Mouse (Mus musculus): Measurements from ENCODE around the gene Isg15. TPM values are rescaled to one million over a fixed set of nuclear protein-coding genes. Genes with fewer than 3 reads are reported as not detected.
A peak's percentile ranks its signal among the peaks of the same experiment; 100 is the strongest.

The Isg15 gene
- 2.7 and 8.7 TPM in 2 replicates for polyA plus RNA-seq (2015; fragmentation: Nextera tagmentation; extraction: Ambion mirVana)

DNA sequence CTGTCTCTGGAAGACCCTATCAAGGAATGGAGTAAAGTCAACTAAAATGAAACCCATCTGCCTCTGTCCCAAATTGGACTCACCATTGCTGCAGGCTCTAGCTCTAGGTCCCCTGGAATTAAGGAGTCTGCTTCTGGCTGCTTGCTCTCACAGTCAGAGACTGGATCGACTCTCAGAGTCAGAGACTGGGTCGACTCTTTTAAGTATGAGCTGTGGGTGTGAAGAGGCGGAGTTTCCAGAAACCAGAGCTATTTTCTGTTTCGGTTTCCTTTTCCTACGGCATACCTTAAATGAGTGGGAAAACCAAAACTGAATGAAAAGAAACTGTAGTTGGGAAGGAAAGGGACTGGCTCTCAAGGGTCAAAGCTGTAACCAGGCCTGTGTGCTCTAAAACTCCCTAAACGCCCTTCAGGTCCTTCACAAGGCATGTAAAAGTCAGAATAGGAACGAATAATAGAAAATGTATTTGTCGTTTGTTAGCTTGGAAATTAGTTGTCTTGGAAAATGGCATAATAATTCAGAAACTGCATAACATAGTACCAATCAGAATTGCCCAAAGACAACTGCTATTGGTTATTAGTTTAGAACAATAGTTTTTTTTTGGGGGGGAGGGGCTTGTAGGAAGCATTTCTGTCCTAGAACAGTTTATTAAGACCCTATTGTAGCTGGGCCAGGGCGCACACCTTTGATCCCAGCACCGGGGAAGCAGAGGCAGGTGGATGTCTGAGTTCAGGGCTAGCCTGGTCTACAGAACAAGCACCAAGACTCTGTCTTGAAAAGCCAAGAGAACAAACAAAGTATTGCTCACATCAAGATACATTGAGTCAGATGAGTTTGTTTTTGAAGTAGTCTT is at the start of gene Isg15:
Gene Isg15, minus strand, starts transcription at position 196 of the 853 bp plus-strand sequence.
- H3K4me1 ChIP-seq (replicated peaks): peaks cover 25% of the 10 kb centered on the region
- WGBS: 53% methylated on average over 10 of the region's 10 CpGs
- H3K36me3 ChIP-seq: no peaks in the 10 kb centered on the region
- no peak within 1 kb of the TSS for H3K9ac ChIP-seq
- peak within 1 kb of the TSS; percentile 19; the same call in 1 of the 2 replicates for H3K4me2 ChIP-seq
- ATAC-seq (replicated peaks; ENCODE audit: insufficient number of reproducible peaks, insufficient read depth, low FRiP score, low read depth): no peak
- peak within 1 kb of the TSS; percentile 15; the same call in 1 of the 2 replicates for H3K27ac ChIP-seq
- H3K4me3 ChIP-seq: 0 out of 2 replicates have a peak within 1 kb of the TSS, but pooled peaks have one; percentile 1
- no peaks in the 10 kb centered on the region for H3K9me3 ChIP-seq (replicated peaks)
- no peaks in the 10 kb centered on the region for H3K27me3 ChIP-seq

DNA sequence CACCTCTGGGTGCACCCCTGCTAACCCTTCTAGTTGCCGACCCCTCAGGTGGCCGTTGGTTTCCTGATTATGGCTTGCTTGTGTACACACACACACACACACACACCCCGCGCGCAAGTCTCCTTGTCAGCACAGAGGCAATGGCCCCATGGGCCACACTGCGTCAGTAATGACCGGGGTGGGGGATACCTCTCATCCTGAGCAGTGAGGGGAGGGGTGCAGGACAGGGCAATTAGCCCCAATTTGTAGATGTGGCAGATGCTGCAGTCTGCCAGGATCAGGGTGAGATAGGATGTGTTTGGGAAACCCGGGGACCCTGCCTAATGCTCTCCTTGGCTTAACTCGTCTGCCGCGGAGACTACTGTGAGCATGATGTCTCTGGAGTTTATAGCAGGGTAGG is 48.9 kb upstream of the Isg15 start:
- no peak for ATAC-seq (replicated peaks; ENCODE audit: insufficient number of reproducible peaks, insufficient read depth, low FRiP score, low read depth)

DNA sequence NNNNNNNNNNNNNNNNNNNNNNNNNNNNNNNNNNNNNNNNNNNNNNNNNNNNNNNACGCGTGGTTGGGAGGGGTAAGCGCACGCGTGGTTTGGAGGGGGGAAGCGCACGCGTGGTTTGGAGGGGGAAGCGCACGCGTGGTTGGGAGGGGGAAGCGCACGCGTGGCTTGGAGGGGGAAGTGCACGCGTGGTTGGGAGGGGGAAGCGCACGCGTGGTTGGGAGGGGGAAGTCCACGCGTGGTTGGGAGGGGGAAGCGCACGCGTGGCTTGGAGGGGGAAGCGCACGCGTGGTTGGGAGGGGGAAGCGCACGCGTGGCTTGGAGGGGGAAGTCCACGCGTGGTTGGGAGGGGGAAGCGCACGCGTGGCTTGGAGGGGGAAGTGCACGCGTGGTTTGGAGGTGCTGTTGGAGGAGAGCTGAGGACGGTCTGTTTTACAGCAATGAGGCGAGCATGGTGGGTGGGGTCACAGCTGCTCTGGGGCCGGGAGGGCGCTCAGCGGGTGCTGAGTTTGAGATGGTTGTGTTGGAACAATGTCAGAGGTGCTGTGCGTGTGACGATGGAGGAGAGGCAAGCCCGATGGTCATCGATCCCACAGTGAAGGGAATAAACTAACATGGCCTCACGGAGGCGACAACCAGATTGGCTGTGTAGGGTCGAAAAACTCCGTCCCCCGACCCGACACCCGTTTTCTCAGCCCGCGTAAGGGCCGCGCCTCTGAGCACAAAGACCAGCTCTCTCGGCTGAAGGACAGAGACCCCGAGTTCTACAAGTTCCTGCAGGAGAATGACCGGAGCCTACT is 36.2 kb upstream of the Isg15 start:
- no peaks in the 10 kb centered on the region for H3K27me3 ChIP-seq
- H3K9ac ChIP-seq: no peak overlapping the region
- ATAC-seq (replicated peaks; ENCODE audit: insufficient number of reproducible peaks, insufficient read depth, low FRiP score, low read depth): no peak
- WGBS: 27% methylated on average over 58 of the region's 60 CpGs
- H3K9me3 ChIP-seq (replicated peaks): no peaks in the 10 kb centered on the region
- peaks cover 20% of the 10 kb centered on the region for H3K4me1 ChIP-seq (replicated peaks)
- 0 out of 2 replicates have a peak overlapping the region, but pooled peaks have one; percentile 92 for H3K27ac ChIP-seq
- peaks cover 54% of the 10 kb centered on the region for H3K36me3 ChIP-seq
- peak overlapping the region; percentile 94 for H3K4me3 ChIP-seq
- H3K4me2 ChIP-seq: peak overlapping the region; percentile 98

More for the DNA sequence above, 48.9 kb upstream of the Isg15 start:
- Histone ChIP-seq H3K4me2 (no peak overlapping the region), H3K36me3 (peaks cover 38% of the 10 kb centered on the region), H3K27me3 (peaks cover 24% of the 10 kb centered on the region), H3K9ac (no peak overlapping the region), H3K4me1 (replicated peaks) (peaks cover 4% of the 10 kb centered on the region), H3K4me3 (no peak overlapping the region), H3K9me3 (replicated peaks) (no peaks in the 10 kb centered on the region), H3K27ac (no peak overlapping the region)
- whole genome bisulfite sequencing: 50% methylated on average over 11 of the region's 11 CpGs

DNA sequence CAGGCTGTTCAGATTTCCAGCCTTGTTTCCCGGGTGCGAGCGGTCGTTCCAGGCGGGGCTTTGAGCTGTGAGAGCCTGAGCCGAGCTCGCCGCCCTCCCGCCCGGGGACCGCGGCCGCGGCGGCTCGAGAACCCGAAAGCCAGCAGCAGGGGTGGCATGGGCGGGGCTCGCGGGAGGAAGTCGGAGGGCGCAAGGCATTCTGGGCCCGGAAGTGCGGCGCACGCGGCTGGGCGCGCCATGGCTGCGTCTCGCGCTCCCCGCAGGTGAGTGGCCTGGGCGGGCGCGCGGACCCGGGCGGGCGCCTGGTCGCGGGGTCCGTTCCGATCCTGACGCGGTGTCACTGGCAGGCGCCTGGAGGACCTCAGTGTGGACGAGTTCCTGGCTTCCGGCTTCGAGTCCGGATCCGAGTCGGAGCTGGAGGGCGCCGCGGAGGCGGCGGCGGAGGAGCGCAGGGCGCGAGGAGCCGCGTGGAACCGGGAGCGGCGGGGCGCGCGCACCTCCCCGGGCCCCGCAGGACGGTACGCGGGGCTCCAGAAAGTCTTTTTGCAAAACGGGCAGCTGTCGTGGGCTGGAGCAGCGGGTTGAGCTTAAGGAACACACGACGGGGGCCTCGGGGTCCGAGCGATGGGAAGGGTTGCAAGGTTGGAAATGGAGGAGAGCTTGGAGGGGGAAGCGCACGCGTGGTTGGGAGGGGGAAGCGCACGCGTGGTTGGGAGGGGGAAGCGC is 35.4 kb upstream of the Isg15 start, which contains the start of gene Noc2l:
Gene Noc2l, plus strand, starts transcription at position 203 of the 726 bp plus-strand sequence.
- ATAC-seq (replicated peaks; ENCODE audit: insufficient number of reproducible peaks, insufficient read depth, low FRiP score, low read depth): peak; percentile 86
- WGBS: under 1% methylated on average over 73 of the region's 90 CpGs

DNA sequence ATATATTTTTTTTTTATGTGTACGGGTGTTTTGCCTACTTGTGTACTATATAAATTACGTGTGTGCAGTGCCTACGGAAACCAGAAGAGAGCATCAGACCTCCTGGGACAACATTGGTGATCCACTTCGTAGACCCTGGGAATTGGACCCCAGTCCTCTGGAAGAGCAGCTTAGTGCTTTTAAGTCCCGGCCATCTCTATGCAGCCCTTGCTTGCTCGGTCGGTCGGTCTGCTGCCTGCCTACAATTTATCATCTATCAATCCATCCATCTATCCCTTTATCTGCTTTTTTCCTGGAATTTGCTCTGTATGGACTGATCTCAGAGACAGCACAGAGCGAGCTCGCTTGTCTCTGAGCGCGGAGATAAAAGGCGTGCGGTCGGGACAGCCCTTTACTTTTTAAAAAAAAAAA is 34.7 kb upstream of the Isg15 start:
- ATAC-seq (replicated peaks; ENCODE audit: insufficient number of reproducible peaks, insufficient read depth, low FRiP score, low read depth): no peak
- H3K9ac ChIP-seq: peak overlapping the region; percentile 43; the same call in 1 of the 2 replicates
- peak overlapping the region; percentile 94 for H3K4me3 ChIP-seq
- H3K36me3 ChIP-seq: peaks cover 55% of the 10 kb centered on the region
- H3K27me3 ChIP-seq: no peaks in the 10 kb centered on the region
- H3K9me3 ChIP-seq (replicated peaks): no peaks in the 10 kb centered on the region
- H3K4me1 ChIP-seq (replicated peaks): peaks cover 20% of the 10 kb centered on the region
- peak overlapping the region; percentile 92 for H3K27ac ChIP-seq
- H3K4me2 ChIP-seq: peak overlapping the region; percentile 98
- WGBS: under 1% methylated on average over 15 of the region's 15 CpGs

More for the DNA sequence above, 35.4 kb upstream of the Isg15 start, which contains the start of gene Noc2l:
- Histone ChIP-seq H3K4me2 (peak within 1 kb of the TSS; percentile 98), H3K4me3 (peak within 1 kb of the TSS; percentile 94), H3K4me1 (replicated peaks) (peaks cover 20% of the 10 kb centered on the region), H3K36me3 (peaks cover 54% of the 10 kb centered on the region), H3K9ac (peak within 1 kb of the TSS; percentile 77), H3K9me3 (replicated peaks) (no peaks in the 10 kb centered on the region), H3K27ac (peak within 1 kb of the TSS; percentile 92), H3K27me3 (no peaks in the 10 kb centered on the region)

DNA sequence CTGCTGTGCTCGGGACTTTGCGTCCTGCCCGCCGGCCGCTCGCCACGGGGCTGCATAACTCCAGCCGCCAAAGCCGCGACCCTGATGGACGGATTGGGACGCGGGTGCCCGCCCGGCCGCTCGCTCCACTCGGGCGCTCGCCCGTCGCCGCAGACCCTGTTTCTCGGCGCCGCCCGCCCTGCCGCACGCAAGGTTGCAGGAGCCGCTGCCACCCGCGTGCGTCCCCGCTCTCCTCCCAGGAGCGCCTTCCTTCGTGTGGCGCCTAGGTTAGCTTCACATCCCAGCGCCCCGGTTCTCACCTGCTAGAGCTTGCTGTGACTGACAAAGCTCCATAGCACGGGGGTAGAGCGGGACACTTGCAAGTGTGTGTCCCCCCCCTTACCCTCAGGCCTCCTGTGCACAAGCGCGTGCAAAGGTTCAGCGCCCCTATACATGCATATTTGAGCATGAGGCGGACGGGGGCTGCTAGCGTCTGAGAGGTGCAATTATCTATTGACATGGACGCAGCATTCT is 34.1 kb upstream of the Isg15 start, which contains the start of gene Plekhn1:
Gene Plekhn1, minus strand, starts transcription at position 157 of the 513 bp plus-strand sequence.
- Histone ChIP-seq H3K4me3 (peak within 1 kb of the TSS; percentile 94), H3K36me3 (peaks cover 55% of the 10 kb centered on the region), H3K9ac (peak within 1 kb of the TSS; percentile 73), H3K27ac (peak within 1 kb of the TSS; percentile 92), H3K4me1 (replicated peaks) (peaks cover 20% of the 10 kb centered on the region), H3K9me3 (replicated peaks) (no peaks in the 10 kb centered on the region), H3K4me2 (peak within 1 kb of the TSS; percentile 98), H3K27me3 (no peaks in the 10 kb centered on the region)
- ATAC-seq (replicated peaks; ENCODE audit: insufficient number of reproducible peaks, insufficient read depth, low FRiP score, low read depth): peak; percentile 49
- WGBS: under 1% methylated on average over 42 of the region's 48 CpGs

DNA sequence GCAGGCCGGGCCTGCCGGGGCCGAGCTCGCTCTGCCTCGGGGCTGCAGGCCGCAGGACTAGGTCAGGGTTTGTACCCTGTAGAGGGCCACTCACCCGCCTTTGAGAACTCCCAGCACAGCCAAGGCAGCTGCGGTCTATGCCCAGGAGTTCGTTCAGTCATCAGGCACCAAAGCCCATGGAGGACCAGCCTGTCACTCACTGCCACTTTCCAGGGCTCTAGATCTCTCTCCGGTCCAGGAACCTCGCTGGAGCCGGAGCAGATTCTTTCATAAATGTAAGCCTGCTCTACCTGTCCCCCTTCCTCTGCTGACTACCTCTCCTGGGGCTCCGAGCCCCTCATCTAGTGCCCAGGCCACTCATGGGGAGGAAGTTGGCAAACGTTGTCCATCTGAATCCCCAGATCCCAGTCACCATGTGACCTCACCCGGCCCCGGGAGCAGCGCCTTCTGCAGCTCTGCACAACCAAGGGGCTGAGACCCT is 33.4 kb upstream of the Isg15 start:
- H3K9me3 ChIP-seq (replicated peaks): no peaks in the 10 kb centered on the region
- H3K27me3 ChIP-seq: no peaks in the 10 kb centered on the region
- 6% methylated on average over 17 of the region's 17 CpGs for WGBS
- peaks cover 55% of the 10 kb centered on the region for H3K36me3 ChIP-seq
- peak overlapping the region; percentile 65 for H3K4me3 ChIP-seq
- H3K4me2 ChIP-seq: peak overlapping the region; percentile 98
- H3K27ac ChIP-seq: peak overlapping the region; percentile 80
- ATAC-seq (replicated peaks; ENCODE audit: insufficient number of reproducible peaks, insufficient read depth, low FRiP score, low read depth): no peak
- H3K9ac ChIP-seq: peak overlapping the region; percentile 73
- peaks cover 20% of the 10 kb centered on the region for H3K4me1 ChIP-seq (replicated peaks)

DNA sequence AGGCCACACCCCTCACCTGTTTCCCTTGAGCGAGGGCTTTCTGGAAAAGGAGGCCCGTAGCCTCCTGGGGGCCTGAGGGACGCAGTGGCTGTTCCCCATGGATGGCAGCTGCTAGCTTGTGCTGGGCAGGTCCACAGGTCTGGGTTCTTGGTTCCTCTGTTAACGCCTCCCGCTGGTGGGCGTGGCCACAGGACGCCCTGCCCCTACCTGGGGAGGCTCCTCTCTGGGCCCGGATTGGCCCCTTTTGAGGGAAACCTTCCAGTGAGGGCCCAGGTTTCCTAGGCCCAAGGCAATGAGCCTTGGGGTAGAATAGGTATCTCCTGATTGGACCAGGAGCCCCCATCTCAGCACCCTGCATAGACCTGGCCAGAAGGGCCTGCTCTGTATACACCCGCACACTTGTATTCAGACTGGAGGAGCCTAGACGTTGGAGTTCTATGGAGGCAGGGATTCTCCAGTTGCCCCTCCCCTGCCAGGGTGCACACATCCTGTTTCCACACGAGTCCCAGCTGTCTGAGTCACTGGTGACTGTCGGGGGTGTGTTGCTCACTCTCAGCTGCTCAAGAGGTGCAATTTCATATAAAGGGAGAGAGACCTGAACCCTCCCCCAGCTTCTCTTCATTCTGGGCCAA is 27.9 kb upstream of the Isg15 start:
- peaks cover 44% of the 10 kb centered on the region for H3K36me3 ChIP-seq
- peaks cover 13% of the 10 kb centered on the region for H3K4me1 ChIP-seq (replicated peaks)
- 0 out of 2 replicates have a peak, but pooled peaks have one; percentile 20 for ATAC-seq (replicated peaks; ENCODE audit: insufficient number of reproducible peaks, insufficient read depth, low FRiP score, low read depth)
- H3K4me3 ChIP-seq: peak overlapping the region; percentile 13; the same call in 1 of the 2 replicates
- H3K4me2 ChIP-seq: peak overlapping the region; percentile 40
- no peaks in the 10 kb centered on the region for H3K9me3 ChIP-seq (replicated peaks)
- H3K27me3 ChIP-seq: no peaks in the 10 kb centered on the region
- peak overlapping the region; percentile 41; the same call in 1 of the 2 replicates for H3K9ac ChIP-seq
- H3K27ac ChIP-seq: no peak overlapping the region
- 24% methylated on average over 12 of the region's 12 CpGs for WGBS

DNA sequence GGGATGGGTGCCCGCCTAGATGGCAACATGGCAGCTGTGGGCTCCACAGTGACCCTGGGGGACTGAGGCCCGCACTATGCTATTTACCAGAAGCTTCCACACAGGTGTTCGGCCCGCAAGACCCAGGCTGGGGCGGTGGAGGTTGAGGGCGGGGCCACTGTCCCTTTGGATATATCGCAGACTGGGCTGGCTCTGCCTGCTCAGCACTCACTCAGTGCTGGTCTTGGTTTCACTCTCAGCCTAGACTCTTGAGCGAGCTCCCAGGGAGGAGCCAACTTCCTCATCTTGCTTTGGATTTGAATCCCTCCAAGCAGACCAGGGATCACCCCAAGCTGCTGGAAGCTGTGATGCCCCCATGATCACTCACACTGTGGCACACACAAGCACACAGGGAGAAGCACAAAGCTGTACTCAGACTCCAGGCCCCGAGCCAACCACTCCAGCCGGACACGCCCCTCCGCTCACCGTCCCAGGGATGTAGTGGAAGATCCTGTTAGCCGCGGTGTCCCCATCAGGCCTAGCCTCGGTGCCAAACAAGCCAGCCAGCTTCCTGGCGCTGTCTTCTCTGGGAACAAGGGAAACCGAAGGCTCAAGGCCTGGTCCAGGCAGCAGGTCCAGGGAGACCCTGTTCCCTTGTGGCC is 27.3 kb upstream of the Isg15 start:
- 39% methylated on average over 18 of the region's 18 CpGs for WGBS
- H3K4me2 ChIP-seq: peak overlapping the region; percentile 40
- peak overlapping the region; percentile 13; the same call in 1 of the 2 replicates for H3K4me3 ChIP-seq
- peaks cover 43% of the 10 kb centered on the region for H3K36me3 ChIP-seq
- peak overlapping the region; percentile 41; the same call in 1 of the 2 replicates for H3K9ac ChIP-seq
- ATAC-seq (replicated peaks; ENCODE audit: insufficient number of reproducible peaks, insufficient read depth, low FRiP score, low read depth): 0 out of 2 replicates have a peak, but pooled peaks have one; percentile 21
- H3K27ac ChIP-seq: no peak overlapping the region
- no peaks in the 10 kb centered on the region for H3K9me3 ChIP-seq (replicated peaks)
- H3K4me1 ChIP-seq (replicated peaks): peaks cover 11% of the 10 kb centered on the region
- no peaks in the 10 kb centered on the region for H3K27me3 ChIP-seq
